Mouse (Mus musculus) cerebral cortex, adult 2 months (tissue): ENCODE results near the gene Rnd3.

Experiments
- WGBS: fragments of 180-500 bp; shearing (Covaris S2); methylation state at CpG from one replicate; pipeline ENCODE4 v1.1.7; 2018; 5-methylcytosine and 5-hydroxymethylcytosine counted together

Rnd3 gene

GRCm38 (mm10) chr2:51148975-51149374 lies at the start of gene Rnd3:
Rnd3 (minus strand) TSS chr2:51149111.
- WGBS: 0% methylated on average over 25 of the region's 25 CpGs

DNA sequence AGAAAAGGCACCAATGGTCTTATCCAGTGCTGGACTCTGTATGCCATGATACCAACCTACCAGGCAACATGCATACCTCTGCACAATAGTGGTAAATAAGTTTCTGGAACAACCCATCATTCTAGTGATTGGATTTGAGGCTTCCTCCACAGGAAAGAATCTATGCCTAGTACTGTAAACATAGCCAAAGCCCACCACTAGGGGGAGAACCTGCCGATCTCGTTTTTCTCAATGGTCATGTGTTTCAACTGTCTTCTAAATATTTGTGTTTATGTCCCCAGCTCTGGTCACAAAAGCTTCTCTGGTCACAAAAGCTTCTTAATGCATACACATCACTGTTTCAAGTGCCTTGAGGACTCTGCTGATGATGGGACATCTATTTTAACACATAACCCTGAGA lies 43.4 kb upstream of the Rnd3 start:
- WGBS: 61% methylated on average over 2 of the region's 2 CpGs

- 89% methylated on average over 2 of the region's 2 CpGs for WGBS
Observed at GRCm38 (mm10) chr2:51185762-51186161, 36.9 kb upstream of the Rnd3 start.

- 92% methylated on average over 4 of the region's 4 CpGs for WGBS
Observed at GRCm38 (mm10) chr2:51182990-51183389, 34.1 kb upstream of the Rnd3 start.

DNA sequence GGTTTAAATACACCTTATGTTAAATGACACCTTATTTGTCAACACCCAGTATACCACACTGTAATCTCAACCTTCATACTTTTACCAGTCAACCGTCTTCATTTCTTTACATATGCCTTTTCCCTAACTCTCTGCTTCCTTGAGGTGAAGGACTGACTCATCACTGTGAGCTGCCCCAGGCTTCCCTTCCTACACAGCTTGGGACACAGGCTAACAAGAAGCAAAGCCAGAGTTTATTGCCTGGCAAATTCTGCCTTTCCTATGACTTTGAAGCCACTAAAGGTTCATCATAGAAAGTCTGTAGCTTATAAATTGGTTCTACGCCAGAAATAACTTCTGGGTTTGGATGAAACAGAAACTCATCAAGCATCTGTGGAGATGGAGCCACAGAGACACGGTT lies 30.2 kb upstream of the Rnd3 start:
- 80% methylated on average over 3 of the region's 3 CpGs for WGBS

DNA sequence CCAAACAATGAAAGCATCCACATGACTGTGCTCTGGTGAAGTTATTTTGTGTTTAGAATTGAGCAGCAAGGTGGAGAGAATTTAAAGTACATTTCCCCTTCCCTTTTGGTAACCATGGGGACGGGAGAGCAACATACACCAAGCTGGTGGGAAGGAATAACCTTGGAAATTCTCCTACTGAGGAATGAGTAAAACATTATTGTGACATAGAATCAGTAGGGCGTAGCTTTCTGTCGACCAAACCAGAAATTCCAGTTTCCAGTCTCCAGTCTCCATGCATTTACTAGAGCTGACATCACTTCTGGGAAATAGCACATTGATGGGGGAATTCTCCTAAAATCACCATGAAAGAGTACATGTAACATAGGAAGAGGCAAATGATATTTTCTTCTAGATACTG lies 28.7 kb upstream of the Rnd3 start:
- WGBS: 46% methylated on average over 3 of the region's 3 CpGs

DNA sequence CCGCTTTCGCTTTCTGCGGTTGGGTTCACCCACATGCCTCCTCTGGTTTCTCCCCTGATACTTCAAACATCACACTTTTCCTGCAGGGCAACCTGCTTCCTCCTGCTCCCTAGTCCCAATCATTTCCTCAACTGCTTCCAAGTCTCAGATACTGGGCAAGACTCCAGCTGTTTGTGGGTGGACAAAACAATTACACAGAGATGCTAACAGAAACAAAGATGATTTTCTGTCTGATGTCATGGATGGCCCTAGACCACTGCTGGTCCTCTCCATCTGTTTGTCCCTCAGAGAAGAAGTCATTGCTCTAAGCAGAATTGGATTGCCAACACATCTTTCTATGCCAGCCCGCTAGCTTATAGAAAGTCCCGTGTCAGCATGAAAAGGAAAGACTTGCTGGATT lies 26.4 kb upstream of the Rnd3 start:
- WGBS: 67% methylated on average over 5 of the region's 5 CpGs

DNA sequence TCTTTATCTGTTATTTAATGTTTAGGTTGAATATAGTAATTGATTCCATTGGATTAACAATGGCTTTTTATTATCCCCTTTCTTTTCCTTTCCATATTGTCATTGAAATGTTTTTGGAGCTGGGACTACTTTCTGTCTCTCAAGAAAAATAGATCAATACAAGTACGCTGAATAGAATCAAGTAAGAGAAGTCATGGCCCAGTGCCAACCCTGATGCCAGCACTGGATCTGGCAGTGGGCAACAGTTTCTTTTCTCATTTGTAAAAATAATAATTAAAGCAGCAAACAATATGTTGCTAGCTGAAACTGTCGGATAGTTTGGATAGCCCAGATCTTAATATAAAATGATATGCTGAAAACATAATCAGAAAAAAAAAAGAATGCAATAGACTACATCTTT lies 12.2 kb upstream of the Rnd3 start:
- 63% methylated on average over 2 of the region's 2 CpGs for WGBS

DNA sequence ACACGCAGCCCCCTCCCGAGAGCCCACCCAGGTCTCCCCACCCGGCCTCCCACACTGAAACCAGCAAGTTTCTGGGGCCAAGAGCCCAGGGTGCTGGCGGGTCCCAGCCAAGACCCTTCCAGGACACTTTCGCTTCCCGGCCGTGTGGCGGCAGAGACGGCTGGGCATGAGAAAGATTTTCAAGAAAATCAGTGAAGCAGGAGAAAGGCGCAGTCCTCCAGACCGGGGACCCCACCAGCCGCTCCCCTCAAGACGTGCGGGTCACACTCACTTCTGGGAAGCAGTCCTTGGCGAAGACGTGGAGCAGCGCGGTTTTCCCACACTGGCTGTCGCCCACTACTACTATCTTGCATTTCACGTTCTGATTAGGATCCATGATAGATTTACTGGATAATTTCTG lies 457 bp downstream of the Rnd3 start:
- under 1% methylated on average over 20 of the region's 20 CpGs for WGBS

GRCm38 (mm10) chr2:51148065-51148407 lies 875 bp downstream of the Rnd3 start:
- WGBS: under 1% methylated on average over 20 of the region's 20 CpGs

DNA sequence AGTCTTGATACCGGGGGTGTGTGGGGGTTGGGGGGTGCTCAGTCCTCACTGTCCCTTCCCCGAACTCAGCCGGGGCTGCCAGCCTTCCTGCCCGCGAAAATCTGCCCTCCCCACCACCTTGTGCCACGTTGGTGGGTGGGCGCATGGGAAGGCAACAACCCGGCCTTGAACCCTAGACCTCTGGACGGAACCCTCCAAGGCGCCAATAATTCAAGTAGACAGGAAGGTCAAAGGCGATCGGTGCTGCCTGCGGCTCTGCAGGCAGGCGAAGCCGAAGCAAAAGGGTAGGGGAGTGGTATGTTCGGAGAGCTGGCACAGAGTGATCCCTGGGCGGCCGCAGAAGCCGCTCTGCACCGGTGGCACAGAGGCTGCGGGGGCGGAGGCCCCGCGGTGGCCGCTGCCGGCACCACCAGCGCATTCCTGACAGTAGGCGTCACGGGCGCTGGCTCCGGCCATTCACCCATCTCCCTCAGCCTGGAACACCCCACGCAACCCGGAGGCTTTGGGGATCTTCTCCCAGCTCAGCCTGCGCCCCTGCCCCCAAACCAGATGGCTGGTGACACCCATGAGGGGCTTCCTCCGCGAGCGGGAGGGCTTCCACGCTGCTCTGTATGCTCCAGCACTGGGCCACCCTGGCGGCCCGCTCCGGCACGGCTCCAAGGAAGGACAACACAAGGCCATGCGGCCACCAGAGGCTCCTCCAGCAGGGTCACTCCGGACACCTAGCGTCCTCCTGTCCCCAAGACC lies 1.4 kb downstream of the Rnd3 start:
- under 1% methylated on average over 45 of the region's 45 CpGs for WGBS

DNA sequence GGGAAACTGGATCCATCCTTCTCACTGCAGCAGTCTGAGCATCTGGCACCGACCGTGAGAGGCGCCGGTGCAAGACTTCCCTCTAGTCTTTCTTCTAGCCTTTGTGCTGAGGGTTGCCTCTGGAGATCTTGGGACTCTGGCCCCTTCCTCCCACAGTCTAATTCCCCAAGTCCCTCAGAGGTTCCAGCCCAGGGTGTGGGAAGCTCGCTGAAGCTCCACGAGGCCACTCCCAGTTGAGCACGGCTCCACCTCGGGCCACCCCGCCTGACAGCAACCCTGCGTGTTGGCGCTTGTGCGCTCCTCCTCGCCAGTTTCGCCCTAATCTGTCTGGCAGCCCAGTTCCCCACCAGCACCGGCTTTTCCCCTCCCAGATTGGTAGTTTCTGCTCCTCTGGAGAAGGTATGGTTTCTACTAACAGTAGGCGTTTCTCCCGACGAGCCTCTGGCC lies 2.0 kb downstream of the Rnd3 start:
- under 1% methylated on average over 18 of the region's 18 CpGs for WGBS

- 35% methylated on average over 7 of the region's 7 CpGs for WGBS
Observed at GRCm38 (mm10) chr2:51145838-51146470, 3.0 kb downstream of the Rnd3 start.

- 71% methylated on average over 6 of the region's 6 CpGs for WGBS
Observed at GRCm38 (mm10) chr2:51144380-51145120, 4.4 kb downstream of the Rnd3 start.

GRCm38 (mm10) chr2:51142422-51142821 lies 6.5 kb downstream of the Rnd3 start:
- 76% methylated on average over 1 of the region's 1 CpGs for WGBS

DNA sequence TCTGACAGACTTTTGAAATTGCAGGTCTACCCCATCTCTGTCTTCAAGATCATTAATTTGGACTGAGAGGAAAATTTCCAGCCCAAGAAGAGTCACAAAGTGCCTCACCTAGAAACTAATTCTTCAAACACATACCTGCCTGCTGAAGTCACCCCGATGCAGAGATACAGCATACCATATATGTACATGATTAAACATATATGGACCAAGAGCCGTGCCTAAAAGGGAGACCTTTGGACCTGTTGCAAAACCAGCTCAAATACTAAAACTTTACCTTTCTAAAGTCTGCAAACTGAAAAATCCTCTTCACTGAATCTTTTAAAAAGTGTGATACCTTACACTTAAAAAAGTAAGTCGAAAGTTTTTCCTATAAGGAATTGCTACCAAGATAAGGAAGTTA lies 7.6 kb downstream of the Rnd3 start:
- WGBS: 76% methylated on average over 3 of the region's 3 CpGs

- WGBS: 45% methylated on average over 8 of the region's 8 CpGs
Observed at GRCm38 (mm10) chr2:51140486-51140885, 8.4 kb downstream of the Rnd3 start.

DNA sequence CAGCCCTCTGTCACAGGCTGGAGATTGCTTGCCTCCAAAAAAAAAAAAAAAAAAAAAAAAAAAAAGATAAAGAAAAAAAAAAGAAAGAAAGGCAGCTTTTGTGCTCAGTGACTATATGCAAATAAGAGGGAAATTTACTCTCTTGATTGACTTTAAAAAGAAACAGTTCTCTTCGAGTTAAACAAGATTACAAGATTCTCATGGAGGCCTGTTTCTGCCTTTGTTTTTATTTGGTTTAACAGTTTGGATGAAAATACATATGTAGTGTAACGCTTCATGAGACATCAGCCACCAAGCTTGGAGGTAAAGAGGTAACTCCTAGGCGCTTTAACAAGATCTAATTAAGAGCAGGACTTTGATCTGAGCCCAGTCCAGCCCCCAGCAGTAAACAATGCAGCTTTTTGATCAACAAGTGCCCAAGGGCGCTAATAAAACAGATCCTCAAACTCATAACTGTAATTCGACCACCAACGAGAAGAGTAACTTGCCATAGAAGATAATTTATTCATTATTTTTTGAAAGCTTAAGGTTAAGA lies 8.9 kb downstream of the Rnd3 start:
- 60% methylated on average over 6 of the region's 6 CpGs for WGBS

- 59% methylated on average over 5 of the region's 5 CpGs for WGBS
Observed at GRCm38 (mm10) chr2:51139218-51139911, 9.5 kb downstream of the Rnd3 start.

- 76% methylated on average over 4 of the region's 4 CpGs for WGBS
Observed at GRCm38 (mm10) chr2:51137726-51138125, 11.2 kb downstream of the Rnd3 start.

- 95% methylated on average over 20 of the region's 20 CpGs for WGBS
Observed at GRCm38 (mm10) chr2:51132181-51132580, 16.7 kb downstream of the Rnd3 start.

- WGBS: 87% methylated on average over 4 of the region's 4 CpGs
Observed at GRCm38 (mm10) chr2:51128090-51128489, 20.8 kb downstream of the Rnd3 start.
